Mouse (Mus musculus) kidney, postnatal 10 days (tissue): ENCODE measurements around the gene Ddx19b.
"Not testable (repeated sequence)": the region's sequence is repeated elsewhere in the genome, so short reads cannot be mapped to it uniquely, and the experiment has no call there.

Experiments
- DNase-seq: peaks from one replicate; pipeline ENCODE4 v3.0.0; 2021; ENCODE audit warnings: mixed read lengths

Ddx19b gene

GRCm38 (mm10) chr8:110963051-110963450, 68.5 kb downstream of the Ddx19b start:
- no peak for DNase-seq

GRCm38 (mm10) chr8:110959906-110960305, 71.6 kb downstream of the Ddx19b start:
- no peak for DNase-seq

- DNase-seq, result no peak
Measured at GRCm38 (mm10) chr8:110959071-110959780, 72.3 kb downstream of the Ddx19b start.

GRCm38 (mm10) chr8:110958553-110958952, 73.0 kb downstream of the Ddx19b start:
- DNase-seq, result not testable (repeated sequence)

- no peak for DNase-seq
Measured at GRCm38 (mm10) chr8:110958135-110958534, 73.4 kb downstream of the Ddx19b start.

GRCm38 (mm10) chr8:110957471-110957870, 74.1 kb downstream of the Ddx19b start:
- no peak for DNase-seq

- DNase-seq, result no peak
Measured at GRCm38 (mm10) chr8:110956619-110957450, 74.7 kb downstream of the Ddx19b start.

- DNase-seq, result no peak
Measured at GRCm38 (mm10) chr8:110954776-110955175, 76.8 kb downstream of the Ddx19b start.
